10 mouse cellular contexts compared by ENCODE assay signal in the genomic region with DNA sequence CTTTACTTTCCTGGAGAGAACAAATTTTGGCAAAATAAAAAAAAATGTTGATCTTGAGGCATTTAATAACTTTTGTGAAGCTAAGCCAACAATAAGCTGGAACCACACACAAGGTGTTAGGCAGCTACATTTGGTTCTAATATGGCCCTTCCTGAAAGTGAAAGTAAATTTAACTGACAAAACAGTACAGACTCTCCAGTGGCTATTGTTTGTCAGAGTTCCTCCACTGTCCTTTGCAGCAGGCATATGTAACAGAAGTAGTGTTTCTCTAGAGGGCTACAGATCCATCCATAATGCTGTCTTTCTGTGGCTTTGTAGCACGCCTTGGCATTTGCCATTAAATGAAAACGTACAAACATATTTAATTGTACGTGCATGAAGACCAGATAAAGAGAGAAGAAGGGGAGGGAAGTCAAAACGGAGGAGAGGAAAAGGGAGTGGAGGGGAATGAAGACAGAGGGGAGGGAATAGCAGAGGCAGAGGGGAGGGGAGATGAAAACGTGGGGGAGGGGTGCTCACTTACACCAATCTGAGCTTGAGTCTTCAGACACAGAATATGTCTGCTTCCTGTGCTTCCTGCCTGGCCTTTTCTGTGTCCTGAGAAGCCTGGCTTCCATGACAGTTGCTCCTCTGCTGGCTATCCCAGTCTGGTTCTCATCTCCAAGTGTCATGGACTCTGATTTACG.
A peak's percentile ranks its signal among the peaks of the same experiment; 100 is the strongest.
DNase-seq lines count a peak whose midpoint lies in the region; ATAC-seq and TF ChIP-seq lines count a peak whose summit lies in the region.
"Had no signal": no experiment of that assay in that cellular context is flagged by ENCODE, and none has a peak within 500 bp of the region (broad histone marks: within the 10 kb centered on the region; RNA-seq: fewer than 3 reads in every experiment).

No protein-coding gene starts in this region.

- peak overlapping the region; percentile 7; the same call in 1 of the 2 replicates for H3K27ac ChIP-seq in lung, postnatal 0 days (ENCODE audit: low read length)
- no peak overlapping the region; the same call in 1 of the 2 replicates for H3K27ac ChIP-seq in stomach, embryonic 15.5 days
- H3K27ac ChIP-seq in midbrain, embryonic 10.5 days (replicated peaks): no peak overlapping the region
- H3K27ac ChIP-seq: embryonic facial prominence, embryonic 12.5 days had no signal

- WGBS in lung, postnatal 0 days: 33% methylated on average over 6 of the region's 6 CpGs
- 21% methylated on average over 6 of the region's 6 CpGs for WGBS in stomach, embryonic 15.5 days
- WGBS in midbrain, embryonic 10.5 days: 53% methylated on average over 6 of the region's 6 CpGs

- H3K9me3 ChIP-seq in lung, postnatal 0 days (ENCODE audit: low read length): no peaks in the 10 kb centered on the region
- H3K9me3 ChIP-seq in stomach, embryonic 15.5 days: no peaks in the 10 kb centered on the region
- no peaks in the 10 kb centered on the region for H3K9me3 ChIP-seq in midbrain, embryonic 10.5 days (replicated peaks)
- H3K9me3 ChIP-seq: embryonic facial prominence, embryonic 12.5 days had no signal

- TF ChIP-seq CTCF in lung, postnatal 0 days (IDR thresholded peaks at IDR 0.05): no peak

- no peaks in the 10 kb centered on the region for H3K36me3 ChIP-seq in lung, postnatal 0 days (ENCODE audit: insufficient read depth, low read length)
- H3K36me3 ChIP-seq in stomach, embryonic 15.5 days: no peaks in the 10 kb centered on the region
- H3K36me3 ChIP-seq in midbrain, embryonic 10.5 days: no peaks in the 10 kb centered on the region
- H3K36me3 ChIP-seq: embryonic facial prominence, embryonic 12.5 days had no signal

- peak; percentile 32; the same call in 1 of the 2 replicates for ATAC-seq in lung, postnatal 0 days
- no peak; the same call in 1 of the 2 replicates for ATAC-seq in stomach, embryonic 15.5 days (ENCODE audit: insufficient read depth, low FRiP score, low read depth)

- H3K4me2 ChIP-seq in lung, postnatal 0 days (replicated peaks; ENCODE audit: low read depth, low read length): peak overlapping the region; percentile 36; the same call in 1 of the 2 replicates
- H3K4me2 ChIP-seq in stomach, embryonic 15.5 days: peak overlapping the region; percentile 21
- H3K4me2 ChIP-seq: embryonic facial prominence, embryonic 12.5 days had no signal

- H3K4me3 ChIP-seq in lung, postnatal 0 days (ENCODE audit: low read depth, low read length): 0 out of 2 replicates have a peak overlapping the region, but pooled peaks have one; percentile 12
- no peak overlapping the region for H3K4me3 ChIP-seq in stomach, embryonic 15.5 days (replicated peaks)
- no peak overlapping the region for H3K4me3 ChIP-seq in midbrain, embryonic 10.5 days
- H3K4me3 ChIP-seq: embryonic facial prominence, embryonic 12.5 days had no signal

- no peaks in the 10 kb centered on the region for H3K4me1 ChIP-seq in lung, postnatal 0 days (ENCODE audit: insufficient read depth, low read depth, low read length)
- no peaks in the 10 kb centered on the region for H3K4me1 ChIP-seq in stomach, embryonic 15.5 days
- peaks cover 3% of the 10 kb centered on the region; the same call in 1 of the 2 replicates for H3K4me1 ChIP-seq in midbrain, embryonic 10.5 days

- intact Hi-C loops in left cerebral cortex, postnatal 25 days (cut with DNase I): no loop called here

- H3K9ac ChIP-seq in lung, postnatal 0 days (replicated peaks; ENCODE audit: low read depth): no peak overlapping the region
- no peak overlapping the region for H3K9ac ChIP-seq in stomach, embryonic 15.5 days
- H3K9ac ChIP-seq: embryonic facial prominence, embryonic 12.5 days had no signal

- TF ChIP-seq EP300 in lung, postnatal 0 days (IDR thresholded peaks at IDR 0.05): no peak

- peak; percentile 29 for DNase-seq in adrenal gland, postnatal 14 days
- no peak for DNase-seq in adrenal gland, postnatal 4 days (ENCODE audit: low spot score in 2 of 2)
- peak; percentile 30 for DNase-seq in lung, postnatal 0 days (ENCODE audit: low spot score)
- DNase-seq in lung, postnatal 4 days: no peak
- DNase-seq in kidney, postnatal 14 days: peak; percentile 39
- DNase-seq in left cerebral cortex, postnatal 25 days (ENCODE audit: low spot score in 2 of 2): no peak
- DNase-seq in midbrain, embryonic 10.5 days (ENCODE audit: low spot score): no peak
- DNase-seq: thymus, adult 2 months had no signal

- H3K27me3 ChIP-seq in lung, postnatal 0 days (replicated peaks; ENCODE audit: insufficient read depth, low read length): no peaks in the 10 kb centered on the region
- no peaks in the 10 kb centered on the region for H3K27me3 ChIP-seq in stomach, embryonic 15.5 days (replicated peaks)
- H3K27me3 ChIP-seq in midbrain, embryonic 10.5 days (ENCODE audit: low read depth, poor library complexity, severe bottlenecking): no peaks in the 10 kb centered on the region
- H3K27me3 ChIP-seq: embryonic facial prominence, embryonic 12.5 days had no signal

Comparison
In these comparisons a context has a peak if more than half of its experiments do, and no peak if none do; other contexts are left out.
1. DNase-seq: peak in adrenal gland, postnatal 14 days (single experiment), lung, postnatal 0 days (single experiment) and kidney, postnatal 14 days (single experiment); none in adrenal gland, postnatal 4 days (0 of 2), lung, postnatal 4 days (0 of 2), left cerebral cortex, postnatal 25 days (0 of 2) and midbrain, embryonic 10.5 days (single experiment).